In genomic region chr6:121129506-121129905, GRCm38 (mm10) we compare ENCODE assay signal across 8 mouse cellular contexts. TPM values are rescaled to one million over a fixed set of nuclear protein-coding genes. Genes with fewer than 3 reads are reported as not detected.
A peak's percentile ranks its signal among the peaks of the same experiment; 100 is the strongest.
DNase-seq lines count a peak whose midpoint lies in the region; ATAC-seq lines count a peak whose summit lies in the region.

No protein-coding gene starts in this region.

- no peaks in the 10 kb centered on the region for H3K36me3 ChIP-seq in kidney, embryonic 15.5 days
- H3K36me3 ChIP-seq in liver, embryonic 11.5 days (ENCODE audit: control insufficient read depth, insufficient read depth, low read length), result no peaks in the 10 kb centered on the region

- no peaks in the 10 kb centered on the region for H3K9me3 ChIP-seq in kidney, embryonic 15.5 days (replicated peaks)
- no peaks in the 10 kb centered on the region for H3K9me3 ChIP-seq in liver, embryonic 11.5 days (ENCODE audit: control insufficient read depth, low read length)

- peak; percentile 31; the same call in 1 of the 2 replicates for ATAC-seq in kidney, embryonic 15.5 days (replicated peaks; ENCODE audit: low FRiP score)
- peak; percentile 47 for ATAC-seq in liver, embryonic 11.5 days (replicated peaks; ENCODE audit: low FRiP score)

- H3K27me3 ChIP-seq in kidney, embryonic 15.5 days, result peaks cover 36% of the 10 kb centered on the region
- H3K27me3 ChIP-seq in liver, embryonic 11.5 days (replicated peaks; ENCODE audit: control insufficient read depth, insufficient read depth, low read length), result peaks cover 36% of the 10 kb centered on the region

- H3K27ac ChIP-seq in kidney, embryonic 15.5 days, result no peak overlapping the region
- no peak overlapping the region for H3K27ac ChIP-seq in liver, embryonic 11.5 days (ENCODE audit: low read depth, low read length)

- peak overlapping the region; percentile 40 for H3K4me3 ChIP-seq in kidney, embryonic 15.5 days (replicated peaks)
- H3K4me3 ChIP-seq in liver, embryonic 11.5 days (ENCODE audit: low read depth, low read length), result peak overlapping the region; percentile 37

- 0 out of 2 replicates have a peak overlapping the region, but pooled peaks have one; percentile 31 for H3K9ac ChIP-seq in kidney, embryonic 15.5 days
- H3K9ac ChIP-seq in liver, embryonic 11.5 days (ENCODE audit: low read depth, low read length), result peak overlapping the region; percentile 28; the same call in 1 of the 2 replicates

- DNase-seq in kidney, postnatal 25 days, result no peak
- DNase-seq in cerebellum, adult 11-12 months, result peak; percentile 70
- DNase-seq in frontal cortex, postnatal 36 days (ENCODE audit: low spot score in 2 of 2), result peak; percentile 55 to 57
- no peak for DNase-seq in liver, embryonic 11.5 days (ENCODE audit: low spot score)
- DNase-seq in right cerebral cortex, postnatal 10 days (ENCODE audit: low spot score in 2 of 2), result peak; percentile 64 to 66
- DNase-seq in adipocyte (ENCODE audit: low spot score), result no peak
- DNase-seq in ovary, adult 18-20 months (ENCODE audit: low spot score), result no peak

- WGBS in kidney, embryonic 15.5 days, result 9% methylated on average over 21 of the region's 21 CpGs
- 11% methylated on average over 20 of the region's 21 CpGs for WGBS in liver, embryonic 11.5 days

- H3K4me2 ChIP-seq in kidney, embryonic 15.5 days, result peak overlapping the region; percentile 71
- H3K4me2 ChIP-seq in liver, embryonic 11.5 days, result peak overlapping the region; percentile 85

- peaks cover 21% of the 10 kb centered on the region for H3K4me1 ChIP-seq in kidney, embryonic 15.5 days
- peaks cover 8% of the 10 kb centered on the region for H3K4me1 ChIP-seq in liver, embryonic 11.5 days (replicated peaks; ENCODE audit: control insufficient read depth, insufficient read depth, low read length)

RNA-seq across cellular contexts. Expression of gene Mical3, which starts 1.3 kb away (rescaled TPM):
- polyA plus RNA-seq in kidney, embryonic 15.5 days (2015; fragmentation: Nextera tagmentation; extraction: Ambion mirVana), result 12.0 and 13.1 TPM in 2 replicates
- polyA plus RNA-seq in liver, embryonic 11.5 days (2014; fragmentation: Nextera tagmentation; extraction: Ambion mirVana), result 16.6 and 20.2 TPM in 2 replicates

RNA-seq across cellular contexts. Expression of gene Pex26, which starts 54.0 kb away (rescaled TPM):
- polyA plus RNA-seq in kidney, embryonic 15.5 days (2015; fragmentation: Nextera tagmentation; extraction: Ambion mirVana), result 10.5 TPM in 2 replicates
- polyA plus RNA-seq in liver, embryonic 11.5 days (2014; fragmentation: Nextera tagmentation; extraction: Ambion mirVana), result 6.0 and 6.3 TPM in 2 replicates

Comparison
In these comparisons a context has a peak if more than half of its experiments do, and no peak if none do; other contexts are left out.
1. DNase-seq: peak in cerebellum, adult 11-12 months (single experiment), frontal cortex, postnatal 36 days (2 of 2) and right cerebral cortex, postnatal 10 days (2 of 2); none in kidney, postnatal 25 days (0 of 2), liver, embryonic 11.5 days (single experiment), adipocyte (single experiment) and ovary, adult 18-20 months (single experiment).